Mouse (Mus musculus) brown adipose tissue, adult 24 weeks (tissue): ENCODE results near the gene Ndrg4. TPM values are rescaled to one million over a fixed set of nuclear protein-coding genes. Genes with fewer than 3 reads are reported as not detected.

ENCODE experiments used
- H3K27ac ChIP-seq: fragments of 200-500 bp; replicated peaks from 2 replicates; pipeline ENCODE4 v1.5.1; 2012; ENCODE audit warnings: low read depth, mild to moderate bottlenecking, low read length
- H3K4me1 ChIP-seq: fragments of 200-500 bp; 2 replicates; pipeline ENCODE4 v1.6.1; 2012; ENCODE audit warnings: low read length, mixed read lengths; ENCODE audit not compliant: control insufficient read depth, insufficient read depth, insufficient read length
- H3K4me3 ChIP-seq: fragments of 200-500 bp; 2 replicates; pipeline ENCODE4 v1.5.1; 2012; ENCODE audit warnings: low read depth, mild to moderate bottlenecking, low read length, moderate library complexity; ENCODE audit not compliant: insufficient read depth
- polyA plus RNA-seq: library from polyadenylated mRNA; stranded (reverse); fragments of >200 nt; gene quantifications from 2 replicates; pipeline ENCODE4 v1.2.4, GENCODE M21; 2012; ENCODE audit not compliant: missing spikeins, insufficient read depth, insufficient read length

The Ndrg4 gene
- polyA plus RNA-seq, 1 experiment: 1.5 TPM

DNA sequence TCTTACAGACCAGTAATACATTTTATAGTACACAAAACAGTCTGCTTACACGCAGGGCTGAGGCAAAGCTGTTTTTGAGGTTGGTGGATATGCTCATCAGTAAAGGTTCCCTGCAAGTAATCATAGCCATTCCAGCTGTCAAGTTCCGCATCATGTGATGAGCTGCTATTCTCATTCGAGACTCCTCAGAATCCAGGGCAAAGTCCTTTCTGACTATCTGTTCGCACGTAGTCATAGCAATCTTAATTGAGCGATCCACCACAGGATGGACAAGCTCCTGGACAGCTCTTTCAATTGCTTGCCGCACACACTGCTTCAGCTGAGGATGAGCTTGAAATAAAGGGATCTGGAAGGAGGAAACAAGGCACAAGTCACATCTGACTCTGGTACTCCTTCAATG, 65.0 kb downstream of the Ndrg4 start:
- H3K4me3 ChIP-seq: no peak overlapping the region
- H3K27ac ChIP-seq: no peak overlapping the region
- H3K4me1 ChIP-seq: no peaks in the 10 kb centered on the region

DNA sequence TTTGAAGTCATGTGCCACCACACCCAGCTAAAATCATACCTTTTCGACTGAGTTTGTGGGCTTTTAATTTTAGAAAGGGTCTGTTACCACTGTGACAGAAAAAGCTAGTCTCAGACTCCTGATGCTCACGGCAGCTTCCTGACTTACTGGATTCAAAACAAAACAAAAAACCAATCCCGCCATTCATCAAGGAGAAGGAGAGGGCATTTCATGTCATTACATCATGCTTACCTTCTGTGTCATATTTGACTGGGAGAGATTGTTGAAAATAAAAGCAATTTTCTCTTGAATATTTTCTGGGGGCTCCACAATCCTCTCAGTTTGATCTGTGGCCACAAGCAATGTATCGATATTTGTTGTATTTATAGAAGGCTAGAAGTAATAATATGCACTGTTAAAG, 71.2 kb downstream of the Ndrg4 start:
- Histone ChIP-seq H3K4me3 (no peak overlapping the region), H3K27ac (no peak overlapping the region), H3K4me1 (no peaks in the 10 kb centered on the region)

GRCm38 (mm10) chr8:95751924-95752323, 75.1 kb downstream of the Ndrg4 start:
- no peak overlapping the region for H3K4me3 ChIP-seq
- H3K4me1 ChIP-seq: no peaks in the 10 kb centered on the region
- no peak overlapping the region for H3K27ac ChIP-seq

DNA sequence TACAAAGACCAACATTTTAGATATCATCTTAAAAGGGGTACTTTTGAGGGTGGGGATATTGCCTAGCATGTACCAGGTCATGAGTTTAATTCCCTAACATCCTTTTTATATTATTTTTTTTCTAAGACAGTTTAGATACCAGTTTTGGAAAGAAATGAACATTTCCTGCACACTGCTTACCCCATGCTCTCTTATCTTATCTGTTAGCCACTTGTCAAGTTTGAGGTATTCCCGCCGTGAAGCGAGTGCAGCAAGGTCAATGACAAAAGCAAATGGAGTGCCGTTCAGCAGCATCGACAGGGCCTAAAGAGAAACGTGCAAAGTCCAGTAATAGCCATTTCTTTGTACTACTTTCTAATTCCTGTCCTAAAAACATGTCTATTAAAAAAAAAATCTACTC, 83.5 kb downstream of the Ndrg4 start:
- no peak overlapping the region for H3K4me3 ChIP-seq
- no peaks in the 10 kb centered on the region for H3K4me1 ChIP-seq
- H3K27ac ChIP-seq: no peak overlapping the region

DNA sequence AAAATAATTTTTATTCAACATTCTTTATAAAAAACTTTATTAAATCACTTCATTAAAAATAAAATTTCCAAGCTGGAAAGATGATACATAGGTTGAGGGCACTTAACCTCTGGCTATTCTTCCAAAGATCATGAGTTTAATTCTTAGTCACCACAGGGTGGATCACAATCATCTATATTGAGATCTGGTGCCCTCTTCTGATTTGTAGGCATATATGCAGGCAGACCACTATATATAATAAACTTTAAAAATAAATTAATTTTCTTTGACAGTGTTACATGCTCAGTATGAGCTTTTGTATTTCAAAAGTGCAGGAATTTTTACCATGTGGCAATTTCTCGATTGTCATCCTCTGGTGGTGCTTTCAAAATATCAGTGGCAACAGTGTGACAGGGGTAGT, 87.4 kb downstream of the Ndrg4 start:
- no peaks in the 10 kb centered on the region for H3K4me1 ChIP-seq
- H3K27ac ChIP-seq: no peak overlapping the region
- no peak overlapping the region for H3K4me3 ChIP-seq

Other genes starting within 250 kb of the Ndrg4 start
- gene Cfap20, start 242.1 kb upstream of the Ndrg4 start, polyA plus RNA-seq: 17.2 and 22.0 TPM in 2 replicates
- 23.4 and 32.7 TPM in 2 replicates for gene Csnk2a2, start 186.9 kb upstream of the Ndrg4 start, polyA plus RNA-seq
- not detected in 2 replicates for gene Ccdc113, start 142.9 kb upstream of the Ndrg4 start, polyA plus RNA-seq
- not detected in 2 replicates for gene Prss54, start 100.6 kb upstream of the Ndrg4 start, polyA plus RNA-seq
- 1.3 and 2.0 TPM in 2 replicates for gene Gins3, start 43.5 kb upstream of the Ndrg4 start, polyA plus RNA-seq
- gene Setd6, start 38.9 kb downstream of the Ndrg4 start, polyA plus RNA-seq: 7.8 and 11.6 TPM in 2 replicates
- 32.1 and 35.7 TPM in 2 replicates for gene Cnot1, start 130.5 kb downstream of the Ndrg4 start, polyA plus RNA-seq
- 118 and 149 TPM in 2 replicates for gene Sap18b, start 148.4 kb downstream of the Ndrg4 start, polyA plus RNA-seq
- gene Slc38a7, start 176.6 kb downstream of the Ndrg4 start, polyA plus RNA-seq: 3.3 and 3.7 TPM in 2 replicates
- 17.1 and 21.0 TPM in 2 replicates for gene Got2, start 211.6 kb downstream of the Ndrg4 start, polyA plus RNA-seq